Mouse (Mus musculus): ENCODE data around the gene Nfyb.
A peak's percentile ranks its signal among the peaks of the same experiment; 100 is the strongest.

Gene Nfyb

DNA sequence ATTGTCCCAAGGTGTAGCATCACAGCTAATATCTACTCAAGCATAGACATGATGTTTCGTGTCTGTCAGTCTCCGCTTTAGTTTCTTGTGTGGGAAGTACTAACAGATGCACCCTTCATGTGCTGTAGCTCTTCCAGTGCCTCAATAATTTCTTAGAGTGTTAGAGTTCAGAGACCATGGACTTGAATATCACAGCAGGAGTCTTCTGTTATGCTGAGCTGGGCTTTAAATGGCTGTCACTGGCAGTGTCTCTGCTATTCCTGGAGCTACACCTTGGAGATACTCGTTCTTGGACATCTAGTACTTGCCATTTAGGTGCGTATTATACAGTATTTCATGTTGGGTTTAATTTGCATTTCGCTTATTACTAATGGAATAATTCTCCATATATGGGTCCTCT lies 18.6 kb downstream of the Nfyb start:
- DNase-seq (ENCODE audit: low spot score) = no peak

DNA sequence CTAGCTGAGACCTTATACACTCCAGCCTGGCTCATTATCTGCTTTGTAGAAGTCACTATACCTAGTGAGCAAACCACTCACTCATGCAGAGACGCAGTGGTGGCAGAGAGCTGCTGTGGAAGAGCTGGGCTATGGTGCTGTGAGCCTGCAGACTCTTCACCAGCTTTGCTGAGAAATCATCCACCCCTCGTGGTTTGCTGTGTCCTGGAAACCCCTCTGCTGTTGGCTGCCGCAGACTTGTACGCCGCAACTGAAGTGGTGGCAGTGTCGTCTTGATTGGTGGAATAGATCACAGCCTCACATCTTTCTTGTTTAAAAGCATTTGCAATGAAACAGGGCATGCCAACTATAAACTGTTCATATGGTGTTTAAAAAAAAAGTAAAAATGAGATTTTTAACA lies 19.6 kb downstream of the Nfyb start:
- no peak for DNase-seq (ENCODE audit: low spot score)

DNA sequence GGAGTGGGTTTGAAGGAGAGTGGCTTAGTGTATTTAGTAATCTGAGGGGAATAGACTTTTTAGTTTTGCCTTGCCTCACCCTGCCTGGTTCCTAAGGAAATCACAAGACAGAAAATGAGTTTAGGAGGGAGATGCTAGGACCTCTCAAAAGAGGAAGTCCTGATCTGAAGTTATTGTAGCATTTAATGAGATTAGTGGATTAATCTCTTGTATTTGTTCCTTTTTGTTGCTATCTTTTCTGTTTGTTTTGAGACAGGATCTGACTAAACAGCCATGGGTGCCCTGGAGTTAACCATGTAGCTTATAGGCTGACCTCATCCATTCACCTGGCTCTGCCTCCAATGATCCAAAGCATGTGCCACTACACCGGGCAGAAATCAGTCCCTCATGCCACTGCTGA lies 21.4 kb downstream of the Nfyb start:
- DNase-seq (ENCODE audit: low spot score) = no peak

DNA sequence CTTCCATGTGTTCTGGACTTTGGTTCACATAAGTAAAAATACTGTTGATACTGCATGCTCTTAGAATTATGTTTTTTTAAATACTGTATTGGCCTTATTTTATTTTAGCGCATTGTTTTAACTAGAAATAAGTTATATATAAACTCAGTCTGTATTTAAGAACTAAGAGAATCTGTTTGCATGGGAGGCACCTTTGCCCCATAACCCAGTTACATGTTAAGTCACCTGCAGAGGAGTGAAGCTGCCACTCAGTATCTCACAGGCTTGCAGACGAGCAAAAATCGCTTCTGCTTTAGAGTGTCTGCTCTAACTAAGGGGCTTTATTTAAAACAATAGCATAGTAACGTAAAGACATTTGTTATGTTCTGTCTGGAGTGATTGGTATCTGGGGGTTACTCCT lies 22.1 kb downstream of the Nfyb start:
- no peak for DNase-seq (ENCODE audit: low spot score)

DNA sequence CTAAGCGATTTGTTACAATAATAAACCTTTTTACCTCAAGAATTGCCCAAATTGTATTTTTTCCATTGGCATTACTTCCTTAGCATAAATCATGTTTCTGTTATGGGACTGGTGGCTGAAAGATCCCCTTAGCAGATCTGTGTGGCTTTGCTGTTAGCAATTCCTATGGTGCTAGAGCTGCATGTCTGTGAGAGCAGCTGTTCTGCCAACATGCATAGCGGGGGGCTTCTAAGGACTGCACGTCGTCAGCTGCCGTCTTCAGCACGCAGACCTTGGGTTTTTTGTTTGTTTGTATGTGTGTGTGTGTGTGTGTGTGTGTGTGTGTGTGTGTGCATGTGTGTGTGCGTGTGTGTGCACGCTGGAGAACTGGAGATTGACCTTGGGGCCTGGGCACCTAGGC lies 22.6 kb downstream of the Nfyb start:
- DNase-seq (ENCODE audit: low spot score) = no peak

DNA sequence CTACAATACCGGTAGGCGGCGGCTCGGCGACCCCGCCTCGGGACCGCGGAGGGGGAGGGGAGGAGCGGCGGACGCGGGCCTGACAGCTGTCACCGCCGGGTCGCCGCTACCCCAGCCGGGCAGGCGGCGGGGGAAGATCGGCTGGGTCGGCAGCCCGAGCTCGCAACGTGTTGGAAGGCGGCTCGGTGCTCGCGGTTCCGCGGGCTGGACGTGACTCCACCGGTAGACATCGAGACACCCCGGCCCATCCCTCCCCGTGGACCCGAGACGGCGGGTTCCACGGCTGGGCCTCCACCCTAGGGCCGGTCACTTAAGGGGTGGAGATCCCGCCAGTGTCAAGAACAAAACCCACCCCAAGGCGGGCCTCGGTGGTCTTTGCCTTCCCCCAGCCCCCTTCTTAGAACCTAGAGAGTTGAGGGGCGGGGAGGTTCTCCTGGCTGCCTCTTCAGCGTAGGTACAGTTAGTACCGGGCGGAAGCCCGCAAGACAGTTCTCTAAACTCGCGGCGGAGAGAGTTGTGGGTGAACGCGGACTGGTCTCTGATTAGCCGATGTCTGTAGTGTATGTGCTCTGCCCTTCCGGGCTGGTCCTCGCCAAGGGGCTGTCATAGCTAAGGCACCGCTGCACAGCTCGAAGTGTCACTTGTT lies 64.5 kb downstream of the Nfyb start:
- DNase-seq (ENCODE audit: low spot score) = no peak

DNA sequence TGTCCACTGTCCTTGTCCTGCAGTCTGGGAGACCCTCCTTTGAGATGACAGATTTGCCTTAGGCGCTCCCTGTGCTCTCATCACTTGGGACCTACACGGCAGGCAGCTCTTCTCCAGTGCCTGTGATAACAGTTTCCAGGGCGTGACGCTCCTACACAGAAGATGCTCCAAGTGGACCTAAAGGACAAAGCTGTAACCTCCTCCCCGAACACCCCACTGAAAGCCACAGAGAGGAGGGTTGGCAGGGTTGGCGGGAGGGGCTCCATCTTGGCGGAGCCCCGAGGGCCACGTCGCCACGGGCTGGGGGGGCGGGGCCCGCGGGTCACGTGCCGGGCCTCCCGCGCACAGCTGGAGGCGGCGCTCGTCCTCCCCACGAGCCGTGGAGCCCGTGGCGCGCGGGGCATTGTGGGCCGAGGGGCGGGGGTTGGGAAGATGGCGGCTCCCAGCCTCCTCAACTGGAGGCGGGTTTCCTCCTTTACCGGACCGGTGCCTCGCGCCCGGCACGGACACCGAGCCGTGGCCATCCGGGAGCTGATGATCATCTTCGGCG lies 65.2 kb downstream of the Nfyb start:
- DNase-seq (ENCODE audit: low spot score) = peak; percentile 88

Measured in yolk sac, embryonic 10.5 days (tissue).